Mouse (Mus musculus) C2C12 (cell line): Measurements from ENCODE around the gene Enho. TPM values are rescaled to one million over a fixed set of nuclear protein-coding genes. Genes with fewer than 3 reads are reported as not detected.
A peak's percentile ranks its signal among the peaks of the same experiment; 100 is the strongest.

ENCODE experiments used
- H3K27me3 ChIP-seq: one replicate; pipeline ENCODE4 v1.6.1; 2011; ENCODE audit not compliant: control insufficient read depth, insufficient read depth, insufficient read length
- H3K36me3 ChIP-seq: one replicate; pipeline ENCODE4 v1.6.1; 2011; ENCODE audit not compliant: control insufficient read depth, insufficient read depth
- H3K4me3 ChIP-seq: one replicate; pipeline ENCODE4 v1.5.1; 2011; ENCODE audit warnings: mild to moderate bottlenecking, control low read depth; ENCODE audit not compliant: poor library complexity, insufficient read depth, severe bottlenecking
- H3K79me2 ChIP-seq: one replicate; pipeline ENCODE4 v1.6.1; 2011; ENCODE audit not compliant: control insufficient read depth, insufficient read depth
- H3K79me3 ChIP-seq: one replicate; pipeline ENCODE4 v1.6.1; 2011; ENCODE audit warnings: low read depth, control low read depth
- H3ac ChIP-seq: one replicate; pipeline ENCODE3; 2011; ENCODE audit warnings: low read depth; ENCODE audit not compliant: control insufficient read depth, insufficient read length
- CEBPB ChIP-seq: IDR thresholded peaks from one replicate; pipeline ENCODE4 v1.6.1; 2011; ENCODE audit warnings: low read depth, mild to moderate bottlenecking, control low read depth, moderate library complexity
- CTCF ChIP-seq: IDR thresholded peaks from one replicate; pipeline ENCODE4 v1.5.1; 2011; ENCODE audit not compliant: control insufficient read depth, insufficient read depth, insufficient read length
- FOSL1 ChIP-seq: IDR thresholded peaks from one replicate; pipeline ENCODE4 v1.8.0; 2011; ENCODE audit warnings: mild to moderate bottlenecking, low read length; ENCODE audit not compliant: poor library complexity, insufficient read depth, severe bottlenecking
- MAX ChIP-seq: IDR thresholded peaks from one replicate; pipeline ENCODE4 v1.6.1; 2011; ENCODE audit warnings: mild to moderate bottlenecking, control low read depth
- MYOD1 ChIP-seq: IDR thresholded peaks from one replicate; pipeline ENCODE4 v1.6.1; 2011; ENCODE audit warnings: low read depth; ENCODE audit not compliant: control insufficient read depth, insufficient read length
- MYOG ChIP-seq: IDR thresholded peaks from one replicate; pipeline ENCODE4 v1.6.1; 2011; ENCODE audit not compliant: control insufficient read depth, insufficient read length; ENCODE audit errors: extremely low read depth
- USF1 ChIP-seq: IDR thresholded peaks from one replicate; pipeline ENCODE4 v1.6.1; 2011; ENCODE audit warnings: low read depth, mild to moderate bottlenecking, control low read depth, moderate library complexity
- polyA plus RNA-seq: library from polyadenylated mRNA; unstranded; fragments of >200 nt; fragmentation: generic; extraction: Trizol; gene quantifications from one replicate; pipeline ENCODE4 v1.2.1, GENCODE M21; 2012; ENCODE audit warnings: missing spikeins

The Enho gene
- polyA plus RNA-seq, 1 experiment: 1.2 TPM

DNA sequence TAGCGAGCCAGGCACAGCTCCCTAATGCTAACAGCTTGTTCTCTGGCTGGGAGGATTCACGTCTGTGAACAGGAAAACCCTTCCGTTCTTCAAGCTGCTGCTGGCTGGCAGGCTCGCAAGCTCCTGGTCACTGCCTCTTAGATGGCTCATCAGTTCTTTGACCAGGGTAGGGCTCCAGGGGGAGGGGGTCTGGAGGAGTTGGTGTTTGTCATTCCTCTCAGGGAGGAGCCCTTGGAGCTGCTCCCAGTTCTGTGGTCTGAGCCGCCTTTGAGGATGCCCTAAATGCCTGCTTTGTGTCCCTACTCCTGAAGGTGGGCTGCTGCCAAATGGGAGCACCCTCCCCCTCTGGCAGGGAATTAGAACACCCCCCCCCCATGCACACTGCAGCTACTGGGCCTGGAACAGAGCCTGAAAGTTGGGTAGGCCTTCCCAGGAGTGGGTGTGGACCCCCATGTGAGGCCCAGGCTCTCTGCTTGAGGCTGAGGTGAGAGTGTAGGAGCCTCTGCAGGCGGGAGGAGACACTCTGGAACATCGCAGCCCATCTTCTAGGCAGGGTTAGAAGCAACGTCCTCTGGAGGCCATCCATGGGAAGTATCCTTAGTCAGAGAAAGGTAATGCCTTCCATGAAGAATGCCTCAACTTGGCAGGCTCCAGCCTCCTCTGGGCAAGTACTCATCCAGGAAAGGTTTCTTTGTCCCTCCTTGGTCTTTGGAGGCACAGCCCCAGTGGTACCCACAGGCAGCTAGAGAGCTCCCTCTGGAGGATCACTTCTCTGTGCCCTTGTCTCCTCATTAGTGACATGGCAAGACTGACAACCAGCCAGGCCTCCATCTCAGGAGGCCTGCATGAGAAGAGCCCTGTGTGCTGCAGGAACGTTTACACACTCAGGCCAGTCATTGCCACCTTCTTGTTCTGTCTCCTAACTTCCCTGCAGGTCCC, 24.2 kb downstream of the Enho start:
- Histone ChIP-seq H3K79me3 (no peaks in the 10 kb centered on the region), H3K27me3 (peaks cover 4% of the 10 kb centered on the region), H3K79me2 (no peaks in the 10 kb centered on the region), H3K4me3 (no peak overlapping the region), H3ac (no peak overlapping the region), H3K36me3 (no peaks in the 10 kb centered on the region)
- no peak for TF ChIP-seq CEBPB
- no peak for TF ChIP-seq MYOD1
- TF ChIP-seq FOSL1: no peak
- TF ChIP-seq USF1: no peak
- no peak for TF ChIP-seq CTCF
- no peak for TF ChIP-seq MAX
- TF ChIP-seq MYOG: no peak

DNA sequence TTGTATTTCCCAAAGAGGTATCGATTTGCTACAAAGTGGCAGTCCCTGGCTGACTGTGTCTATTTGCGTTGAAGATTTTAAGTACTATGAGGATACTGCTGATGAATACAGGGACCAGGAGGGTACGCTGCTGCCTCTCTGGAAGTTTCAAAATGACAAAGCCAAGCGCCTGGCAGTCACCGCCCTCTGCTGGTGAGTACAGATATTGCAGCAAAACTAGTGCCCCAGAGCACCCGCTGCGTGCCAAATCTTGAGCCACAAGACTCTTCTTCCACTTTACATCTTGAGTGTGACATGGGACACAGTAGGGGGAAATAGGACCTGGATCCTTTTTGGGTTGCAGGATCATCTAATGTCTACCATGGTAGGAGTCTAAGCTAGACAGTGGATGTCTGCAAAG, 26.0 kb downstream of the Enho start:
- no peaks in the 10 kb centered on the region for H3K79me2 ChIP-seq
- H3K4me3 ChIP-seq: no peak overlapping the region
- H3K36me3 ChIP-seq: no peaks in the 10 kb centered on the region
- no peak overlapping the region for H3ac ChIP-seq
- TF ChIP-seq CEBPB (no peak), CTCF (peak; percentile 58), USF1 (no peak), MYOD1 (no peak)
- no peaks in the 10 kb centered on the region for H3K79me3 ChIP-seq
- H3K27me3 ChIP-seq: peaks cover 4% of the 10 kb centered on the region

GRCm38 (mm10) chr4:41612166-41612565, 28.0 kb downstream of the Enho start:
- Histone ChIP-seq H3ac (no peak overlapping the region), H3K4me3 (no peak overlapping the region), H3K79me3 (no peaks in the 10 kb centered on the region), H3K36me3 (no peaks in the 10 kb centered on the region), H3K79me2 (no peaks in the 10 kb centered on the region), H3K27me3 (peaks cover 4% of the 10 kb centered on the region)
- no peak for TF ChIP-seq MYOG

DNA sequence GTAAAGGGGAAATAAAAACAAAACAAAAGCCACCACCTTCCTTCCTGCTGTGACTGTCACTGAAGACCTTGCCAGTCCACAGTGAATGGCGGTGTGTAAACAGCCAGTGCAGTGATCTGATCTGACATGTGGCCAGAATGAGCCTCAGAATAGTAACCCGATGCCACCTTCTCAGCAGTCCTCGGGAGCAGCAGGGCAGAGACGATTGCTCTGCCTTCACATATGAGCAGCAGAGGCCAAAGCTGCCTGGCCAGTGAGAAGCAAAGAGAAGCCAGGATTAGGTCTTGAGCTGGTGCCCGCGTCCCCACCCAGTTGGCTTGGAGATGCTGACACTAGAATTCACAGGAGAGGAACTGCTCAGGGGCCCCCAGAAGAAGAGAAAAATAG, 29.5 kb downstream of the Enho start:
- H3K36me3 ChIP-seq: no peaks in the 10 kb centered on the region
- no peaks in the 10 kb centered on the region for H3K79me2 ChIP-seq
- no peak for TF ChIP-seq MYOG
- no peak for TF ChIP-seq MAX
- TF ChIP-seq USF1: no peak
- TF ChIP-seq MYOD1: no peak
- TF ChIP-seq CEBPB: no peak
- TF ChIP-seq CTCF: no peak
- H3K27me3 ChIP-seq: peaks cover 4% of the 10 kb centered on the region
- H3K4me3 ChIP-seq: no peak overlapping the region
- no peak overlapping the region for H3ac ChIP-seq
- no peaks in the 10 kb centered on the region for H3K79me3 ChIP-seq

- Histone ChIP-seq H3ac (no peak overlapping the region), H3K36me3 (no peaks in the 10 kb centered on the region), H3K79me2 (no peaks in the 10 kb centered on the region), H3K27me3 (peaks cover 4% of the 10 kb centered on the region), H3K79me3 (no peaks in the 10 kb centered on the region), H3K4me3 (no peak overlapping the region)
- TF ChIP-seq USF1 (no peak), CTCF (no peak)
These were observed 30.2 kb downstream of the Enho start for GRCm38 (mm10) chr4:41609681-41610593.

DNA sequence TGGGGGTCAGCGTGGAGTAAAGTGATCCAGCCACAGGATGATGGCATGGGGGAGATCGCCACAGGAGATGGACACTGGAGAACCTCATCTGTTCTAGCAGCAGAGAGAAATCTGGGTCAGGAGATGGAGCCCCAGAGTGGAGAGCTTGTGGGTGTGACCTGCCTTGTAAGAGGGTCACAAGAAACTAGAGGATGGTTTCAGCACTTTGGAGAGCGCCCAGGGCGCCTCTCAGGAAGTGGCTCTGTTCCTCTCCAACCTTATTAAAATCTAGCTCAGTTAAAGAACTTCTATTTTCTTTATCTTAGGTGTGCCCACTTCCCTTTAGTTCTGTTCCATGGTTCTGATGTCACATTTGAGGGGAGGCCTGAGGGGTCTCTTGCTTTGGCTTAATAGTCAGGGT, 33.3 kb downstream of the Enho start:
- peaks cover 27% of the 10 kb centered on the region for H3K27me3 ChIP-seq

More for the DNA sequence above, 33.3 kb downstream of the Enho start:
- no peaks in the 10 kb centered on the region for H3K79me2 ChIP-seq
- TF ChIP-seq CTCF (no peak), MAX (no peak)
- no peaks in the 10 kb centered on the region for H3K36me3 ChIP-seq
- H3K79me3 ChIP-seq: no peaks in the 10 kb centered on the region
- H3K4me3 ChIP-seq: no peak overlapping the region
- H3ac ChIP-seq: no peak overlapping the region
